Mouse (Mus musculus): ENCODE measurements around the gene Zfp710.

GRCm38 (mm10) chr7:79994476-79994875, 30.1 kb upstream of the Zfp710 start:
- no peak for TF ChIP-seq GATA1 (IDR thresholded peaks at IDR 0.05; ENCODE audit: low read length)
- no peak for TF ChIP-seq TAL1 (IDR thresholded peaks at IDR 0.05; ENCODE audit: low read length)
